Mouse (Mus musculus) hindbrain, embryonic 13.5 days (tissue): ENCODE data around the gene Oxgr1. TPM values are rescaled to one million over a fixed set of nuclear protein-coding genes. Genes with fewer than 3 reads are reported as not detected.

Experiments
- polyA plus RNA-seq: library from polyadenylated mRNA; unstranded; fragments of >200 nt; fragmentation: Nextera tagmentation; extraction: Ambion mirVana; gene quantifications from 2 replicates; pipeline ENCODE4 v1.2.1, GENCODE M21; 2015

The Oxgr1 gene
- polyA plus RNA-seq, 1 experiment from 2014 or later: not detected

Other genes with a start within 250 kb of the Oxgr1 start
- 23.9 and 24.7 TPM in 2 replicates for gene Mbnl2, start 233.2 kb upstream of the Oxgr1 start, polyA plus RNA-seq